Mouse (Mus musculus): ENCODE results near the gene Tcf12.

- no peak for TF ChIP-seq EP300 (IDR thresholded peaks at IDR 0.05; ENCODE audit: low read depth)
- no peak for TF ChIP-seq CTCF (IDR thresholded peaks at IDR 0.05; ENCODE audit: low read depth)
Measured at GRCm38 (mm10) chr9:72016021-72016420, 95.7 kb downstream of the Tcf12 start.
